In genomic region chr13:23536076-23536822, GRCm38 (mm10) we compare ENCODE assay signal across 9 mouse cellular contexts. TPM values are rescaled to one million over a fixed set of nuclear protein-coding genes. Genes with fewer than 3 reads are reported as not detected.
DNase-seq lines count a peak whose midpoint lies in the region; ATAC-seq and TF ChIP-seq lines count a peak whose summit lies in the region.
"Had no signal": no experiment of that assay in that cellular context is flagged by ENCODE, and none has a peak within 500 bp of the region (broad histone marks: within the 10 kb centered on the region; RNA-seq: fewer than 3 reads in every experiment).

No protein-coding gene starts in this region.

- no peaks in the 10 kb centered on the region for H3K9me3 ChIP-seq in heart, postnatal 0 days (replicated peaks; ENCODE audit: control insufficient read depth, low read length)
- no peaks in the 10 kb centered on the region for H3K9me3 ChIP-seq in intestine, embryonic 14.5 days (ENCODE audit: control insufficient read depth, low read length)
- no peaks in the 10 kb centered on the region for H3K9me3 ChIP-seq in neural tube, embryonic 13.5 days

- H3K36me3 ChIP-seq in heart, postnatal 0 days (replicated peaks; ENCODE audit: control insufficient read depth, insufficient read depth, low read length), result no peaks in the 10 kb centered on the region
- no peaks in the 10 kb centered on the region for H3K36me3 ChIP-seq in intestine, embryonic 14.5 days (ENCODE audit: control insufficient read depth, insufficient read depth, low read length)
- H3K36me3 ChIP-seq in neural tube, embryonic 13.5 days, result no peaks in the 10 kb centered on the region

- no peak for TF ChIP-seq EP300 in heart, postnatal 0 days (IDR thresholded peaks at IDR 0.05; ENCODE audit: low read depth)

- no peak for TF ChIP-seq CTCF in heart, postnatal 0 days (IDR thresholded peaks at IDR 0.05; ENCODE audit: low read depth)

- 20% methylated on average over 7 of the region's 7 CpGs for WGBS in heart, postnatal 0 days
- WGBS in intestine, embryonic 14.5 days, result 16% methylated on average over 7 of the region's 7 CpGs
- 21% methylated on average over 7 of the region's 7 CpGs for WGBS in neural tube, embryonic 13.5 days

- no peaks in the 10 kb centered on the region for H3K27me3 ChIP-seq in heart, postnatal 0 days (ENCODE audit: control insufficient read depth, insufficient read depth, low read length)
- no peaks in the 10 kb centered on the region for H3K27me3 ChIP-seq in intestine, embryonic 14.5 days (replicated peaks; ENCODE audit: control insufficient read depth, insufficient read depth, low read length)
- no peaks in the 10 kb centered on the region for H3K27me3 ChIP-seq in neural tube, embryonic 13.5 days

- H3K4me3 ChIP-seq in heart, postnatal 0 days (ENCODE audit: low read depth, low read length), result peak overlapping the region; percentile 60
- H3K4me3 ChIP-seq in intestine, embryonic 14.5 days (ENCODE audit: low read depth, low read length), result peak overlapping the region; percentile 54
- H3K4me3 ChIP-seq in neural tube, embryonic 13.5 days, result peak overlapping the region; percentile 59

- H3K4me1 ChIP-seq in heart, postnatal 0 days (ENCODE audit: control insufficient read depth, insufficient read depth), result peaks cover 12% of the 10 kb centered on the region
- H3K4me1 ChIP-seq in intestine, embryonic 14.5 days (replicated peaks; ENCODE audit: control insufficient read depth, insufficient read depth, low read length), result peaks cover 16% of the 10 kb centered on the region
- peaks cover 42% of the 10 kb centered on the region for H3K4me1 ChIP-seq in neural tube, embryonic 13.5 days (replicated peaks)

- no peak for DNase-seq in heart, postnatal 0 days (ENCODE audit: low spot score)
- DNase-seq in heart, postnatal 4 days, result no peak
- DNase-seq in embryo, embryonic 11 days, result peak; percentile 50
- peak; percentile 52 for DNase-seq in intestine, embryonic 14.5 days (ENCODE audit: low spot score)
- no peak for DNase-seq in ovary, adult 18-20 months (ENCODE audit: low spot score)
- no peak for DNase-seq in thymus, adult 18-20 months
- DNase-seq: lung, postnatal 14 days had no signal

- no peak for ATAC-seq in heart, postnatal 0 days (ENCODE audit: insufficient read depth, low read depth)
- no peak for ATAC-seq in intestine, embryonic 14.5 days (replicated peaks; ENCODE audit: low FRiP score, low TSS enrichment, low read depth)
- no peak for ATAC-seq in neural tube, embryonic 13.5 days (ENCODE audit: low read depth)
- no peak for ATAC-seq in inflammation-experienced regulatory T-cells, adult 6 months

- 0 out of 2 replicates have a peak overlapping the region, but pooled peaks have one; percentile 21 for H3K27ac ChIP-seq in heart, postnatal 0 days (ENCODE audit: low read depth)
- peak overlapping the region; percentile 99 for H3K27ac ChIP-seq in intestine, embryonic 14.5 days (ENCODE audit: low read depth)
- no peak overlapping the region for H3K27ac ChIP-seq in neural tube, embryonic 13.5 days (replicated peaks)

- H3K9ac ChIP-seq in heart, postnatal 0 days (replicated peaks; ENCODE audit: low read depth, low read length), result peak overlapping the region; percentile 52; the same call in 1 of the 2 replicates
- peak overlapping the region; percentile 92 for H3K9ac ChIP-seq in intestine, embryonic 14.5 days (ENCODE audit: low read length)
- peak overlapping the region; percentile 55; the same call in 1 of the 2 replicates for H3K9ac ChIP-seq in neural tube, embryonic 13.5 days

- peak overlapping the region; percentile 79 for H3K4me2 ChIP-seq in heart, postnatal 0 days (ENCODE audit: low read depth, low read length)
- H3K4me2 ChIP-seq in intestine, embryonic 14.5 days (ENCODE audit: low read length), result peak overlapping the region; percentile 70
- H3K4me2 ChIP-seq in neural tube, embryonic 13.5 days, result peak overlapping the region; percentile 74

RNA-seq across cellular contexts. Expression of gene Hist1h3g, which starts 1.0 kb away (rescaled TPM):
- 709 and 989 TPM in 2 replicates for total RNA-seq in heart, postnatal 0 days (2014; rRNA removed; ENCODE audit: low replicate concordance)
- 2.4 and 2.5 TPM in 2 replicates for polyA plus RNA-seq in heart, postnatal 0 days (2015; fragmentation: Nextera tagmentation; extraction: Ambion mirVana)
- 100 to 1,000 TPM; 165 to 172 TPM for total RNA-seq in heart, postnatal 4 days (2021)
- 6.1 and 8.1 TPM in 2 replicates for polyA plus RNA-seq in intestine, embryonic 14.5 days (2014; fragmentation: Nextera tagmentation; extraction: Ambion mirVana)
- polyA plus RNA-seq in neural tube, embryonic 13.5 days (2015; fragmentation: Nextera tagmentation; extraction: Ambion mirVana), result 1.1 and 1.3 TPM in 2 replicates
- polyA plus RNA-seq in inflammation-experienced regulatory T-cells, adult 6 months (2017; shearing (Covaris generic)), result 1 to 10 TPM in 1 of 3 experiments, not detected in 2; 1.5 TPM

RNA-seq across cellular contexts. Expression of gene Hist1h2af, which starts 2.5 kb away (rescaled TPM):
- 369 and 922 TPM in 2 replicates for total RNA-seq in heart, postnatal 0 days (2014; rRNA removed; ENCODE audit: low replicate concordance)
- polyA plus RNA-seq in heart, postnatal 0 days (2015; fragmentation: Nextera tagmentation; extraction: Ambion mirVana), result 1.3 and 2.6 TPM in 2 replicates
- total RNA-seq in heart, postnatal 4 days (2021), result 100 to 1,000 TPM; 480 to 499 TPM
- polyA plus RNA-seq in intestine, embryonic 14.5 days (2014; fragmentation: Nextera tagmentation; extraction: Ambion mirVana), result 12.1 and 15.7 TPM in 2 replicates
- 0.95 TPM in 1 of 2 replicates, not detected in the other for polyA plus RNA-seq in neural tube, embryonic 13.5 days (2015; fragmentation: Nextera tagmentation; extraction: Ambion mirVana)
- not detected for polyA plus RNA-seq in inflammation-experienced regulatory T-cells, adult 6 months (2017; shearing (Covaris generic))

RNA-seq across cellular contexts. Expression of gene Hist1h4h, which starts 5.4 kb away (rescaled TPM):
- 3,824 and 4,565 TPM in 2 replicates for total RNA-seq in heart, postnatal 0 days (2014; rRNA removed; ENCODE audit: low replicate concordance)
- polyA plus RNA-seq in heart, postnatal 0 days (2015; fragmentation: Nextera tagmentation; extraction: Ambion mirVana), result 30.4 and 37.5 TPM in 2 replicates
- total RNA-seq in heart, postnatal 4 days (2021), result 1,000 to 10,000 TPM; 1,227 to 1,327 TPM
- polyA plus RNA-seq in intestine, embryonic 14.5 days (2014; fragmentation: Nextera tagmentation; extraction: Ambion mirVana), result 6.5 and 6.9 TPM in 2 replicates
- polyA plus RNA-seq in neural tube, embryonic 13.5 days (2015; fragmentation: Nextera tagmentation; extraction: Ambion mirVana), result 2.4 and 2.6 TPM in 2 replicates
- polyA plus RNA-seq in inflammation-experienced regulatory T-cells, adult 6 months (2017; shearing (Covaris generic)), result 1 to 10 TPM; 3.9 to 8.3 (median 7.0) TPM

RNA-seq across cellular contexts. Expression of gene Hist1h2bh, which starts 6.9 kb away (rescaled TPM):
- 82.5 and 133 TPM in 2 replicates for total RNA-seq in heart, postnatal 0 days (2014; rRNA removed; ENCODE audit: low replicate concordance)
- 0.25 and 0.31 TPM in 2 replicates for polyA plus RNA-seq in heart, postnatal 0 days (2015; fragmentation: Nextera tagmentation; extraction: Ambion mirVana)
- total RNA-seq in heart, postnatal 4 days (2021), result 10 to 100 TPM; 23.5 to 23.8 TPM
- polyA plus RNA-seq in intestine, embryonic 14.5 days (2014; fragmentation: Nextera tagmentation; extraction: Ambion mirVana), result 0.47 and 1.1 TPM in 2 replicates
- polyA plus RNA-seq in neural tube, embryonic 13.5 days (2015; fragmentation: Nextera tagmentation; extraction: Ambion mirVana), result 0.61 TPM in 1 of 2 replicates, not detected in the other
- polyA plus RNA-seq in inflammation-experienced regulatory T-cells, adult 6 months (2017; shearing (Covaris generic)), result under 1 TPM in 2 of 3 experiments, not detected in 1; 0.38 to 0.89 TPM

RNA-seq across cellular contexts. Expression of gene Hist1h3f, which starts 7.6 kb away (rescaled TPM):
- 441 and 779 TPM in 2 replicates for total RNA-seq in heart, postnatal 0 days (2014; rRNA removed; ENCODE audit: low replicate concordance)
- polyA plus RNA-seq in heart, postnatal 0 days (2015; fragmentation: Nextera tagmentation; extraction: Ambion mirVana), result 0.29 and 0.45 TPM in 2 replicates
- total RNA-seq in heart, postnatal 4 days (2021), result 100 to 1,000 TPM; 121 to 128 TPM
- polyA plus RNA-seq in intestine, embryonic 14.5 days (2014; fragmentation: Nextera tagmentation; extraction: Ambion mirVana), result 1.1 and 1.2 TPM in 2 replicates
- polyA plus RNA-seq in neural tube, embryonic 13.5 days (2015; fragmentation: Nextera tagmentation; extraction: Ambion mirVana), result not detected in 2 replicates
- 1 to 10 TPM in 1 of 3 experiments, under 1 TPM in 2; 0.73 to 1.5 (median 0.74) TPM for polyA plus RNA-seq in inflammation-experienced regulatory T-cells, adult 6 months (2017; shearing (Covaris generic))

Comparison
In these comparisons a context has a peak if more than half of its experiments do, and no peak if none do; other contexts are left out.
1. DNase-seq: peak in embryo, embryonic 11 days (single experiment) and intestine, embryonic 14.5 days (single experiment); none in heart, postnatal 0 days (single experiment), heart, postnatal 4 days (single experiment), ovary, adult 18-20 months (single experiment) and thymus, adult 18-20 months (0 of 2).
2. Peak in every context shown above with its lines, with median percentiles within 50 percentile points of each other: H3K4me2 ChIP-seq, H3K4me3 ChIP-seq and H3K9ac ChIP-seq.